Mouse (Mus musculus): Measurements from ENCODE around the gene Fgf23.
A peak's percentile ranks its signal among the peaks of the same experiment; 100 is the strongest.

The Fgf23 gene

GRCm38 (mm10) chr6:127072817-127073216, at the start of gene Fgf23:
Gene Fgf23 (plus strand): TSS chr6:127072902.
- peak; percentile 41 for DNase-seq (ENCODE audit: extremely low spot score, low spot score)

GRCm38 (mm10) chr6:127024836-127025235, 47.9 kb upstream of the Fgf23 start:
- no peak for DNase-seq (ENCODE audit: extremely low spot score, low spot score)

GRCm38 (mm10) chr6:127034760-127035159, 37.9 kb upstream of the Fgf23 start:
- DNase-seq (ENCODE audit: extremely low spot score, low spot score), result peak; percentile 37

DNA sequence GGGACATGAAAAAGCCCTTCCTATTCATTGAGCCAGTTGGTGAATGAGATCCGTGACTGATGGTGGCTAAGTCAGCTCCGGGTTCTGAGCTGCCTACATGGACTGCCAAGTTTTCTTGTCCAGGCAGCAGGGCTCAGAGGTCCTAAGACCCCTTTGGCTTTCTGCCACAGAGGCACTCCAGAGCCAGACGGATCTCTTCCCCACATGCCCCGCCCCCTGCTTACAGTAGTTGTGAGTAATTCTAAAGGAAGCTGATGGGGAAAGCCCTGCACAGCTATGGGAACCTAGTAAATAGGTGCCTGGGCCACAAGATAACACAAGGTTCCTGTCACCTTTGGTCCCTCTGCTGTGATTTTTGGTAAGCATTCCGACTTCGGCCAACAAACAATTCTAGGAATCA, 27.8 kb upstream of the Fgf23 start:
- no peak for DNase-seq (ENCODE audit: extremely low spot score, low spot score)

GRCm38 (mm10) chr6:127050847-127051246, 21.9 kb upstream of the Fgf23 start:
- peak; percentile 44 for DNase-seq (ENCODE audit: extremely low spot score, low spot score)

GRCm38 (mm10) chr6:127056990-127057588, 15.6 kb upstream of the Fgf23 start:
- no peak for DNase-seq (ENCODE audit: extremely low spot score, low spot score)

- no peak for DNase-seq (ENCODE audit: extremely low spot score, low spot score)
Measured at GRCm38 (mm10) chr6:127059975-127060374, 12.7 kb upstream of the Fgf23 start.

GRCm38 (mm10) chr6:127063915-127064314, 8.8 kb upstream of the Fgf23 start:
- DNase-seq (ENCODE audit: extremely low spot score, low spot score), result no peak

- no peak for DNase-seq (ENCODE audit: extremely low spot score, low spot score)
Measured at GRCm38 (mm10) chr6:127064815-127065214, 7.9 kb upstream of the Fgf23 start.

- peak; percentile 77 for DNase-seq (ENCODE audit: extremely low spot score, low spot score)
Measured at GRCm38 (mm10) chr6:127079867-127080731, 7.4 kb downstream of the Fgf23 start.

GRCm38 (mm10) chr6:127081820-127082219, 9.1 kb downstream of the Fgf23 start:
- DNase-seq (ENCODE audit: extremely low spot score, low spot score), result no peak

- no peak for DNase-seq (ENCODE audit: extremely low spot score, low spot score)
Measured at GRCm38 (mm10) chr6:127086739-127087138, 14.0 kb downstream of the Fgf23 start.

- DNase-seq (ENCODE audit: extremely low spot score, low spot score), result no peak
Measured at GRCm38 (mm10) chr6:127094565-127094964, 21.9 kb downstream of the Fgf23 start.

- DNase-seq (ENCODE audit: extremely low spot score, low spot score), result no peak
Measured at GRCm38 (mm10) chr6:127103506-127104275, 31.0 kb downstream of the Fgf23 start.

DNA sequence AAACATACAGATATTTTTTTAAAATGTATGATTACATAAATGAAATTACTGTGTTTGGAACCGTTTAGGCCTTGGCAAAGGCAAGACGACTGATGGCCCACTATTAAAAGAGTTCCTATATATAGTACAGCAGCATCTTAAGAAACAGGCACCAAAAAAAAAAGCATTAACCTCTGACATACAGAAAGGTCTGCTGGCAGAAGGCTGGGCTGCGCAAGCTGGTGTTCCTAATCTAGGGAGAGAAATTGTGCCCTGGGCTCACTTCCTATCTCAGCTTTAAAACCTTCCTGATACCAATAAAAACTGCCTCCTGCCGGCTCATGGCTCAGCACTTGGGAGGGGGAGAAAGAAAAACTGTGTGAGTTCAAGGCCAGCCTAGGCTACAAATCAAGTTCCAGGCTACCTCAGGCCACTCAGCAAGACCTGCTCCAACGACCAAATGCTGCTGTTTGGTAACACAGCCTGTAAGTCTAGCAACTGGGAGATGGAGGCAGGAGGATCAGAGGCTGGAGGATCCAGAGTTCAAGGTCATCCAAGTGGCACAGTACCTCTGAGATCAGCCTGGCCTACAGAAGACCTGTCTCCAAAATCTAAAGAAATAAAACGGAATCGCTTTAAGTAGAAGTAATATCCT, 31.8 kb downstream of the Fgf23 start:
- no peak for DNase-seq (ENCODE audit: extremely low spot score, low spot score)

DNA sequence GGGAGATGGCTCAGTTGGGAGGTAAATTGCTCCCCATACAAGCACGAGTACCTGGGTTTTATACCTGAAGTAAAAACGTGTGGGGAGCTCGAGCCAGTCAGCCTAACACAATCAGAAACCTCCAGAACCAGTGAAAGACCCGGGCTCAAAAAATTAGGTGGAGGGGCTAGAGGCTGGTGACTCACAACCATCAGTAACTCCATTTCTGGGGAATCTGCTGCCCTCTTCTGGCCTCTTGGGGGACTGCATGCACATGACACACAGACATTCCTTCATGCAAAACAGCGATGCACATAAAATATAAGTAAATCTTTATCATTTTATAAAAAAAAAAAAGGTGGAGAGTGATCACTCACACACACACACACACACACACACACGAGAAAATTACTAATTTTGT, 32.4 kb downstream of the Fgf23 start:
- peak; percentile 65 for DNase-seq (ENCODE audit: extremely low spot score, low spot score)

DNA sequence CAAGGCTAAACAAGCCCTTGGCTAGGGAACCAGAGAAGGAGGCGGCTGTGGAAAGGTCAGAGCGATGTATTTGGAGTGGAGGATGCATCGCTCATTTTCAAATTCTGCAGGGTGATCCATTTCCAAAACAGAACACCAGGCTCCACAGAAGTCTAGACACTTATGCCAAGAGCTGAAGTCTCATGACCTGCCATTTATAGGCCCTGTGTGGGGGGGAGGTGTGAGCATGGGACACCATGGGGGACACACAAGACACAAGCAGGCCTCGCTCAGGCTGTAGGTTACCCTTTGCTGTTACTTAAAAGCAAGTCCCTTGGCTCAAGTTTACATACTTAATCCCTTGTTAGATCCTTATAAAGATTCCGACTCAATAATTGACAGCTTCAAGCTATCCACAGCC, 33.5 kb downstream of the Fgf23 start:
- no peak for DNase-seq (ENCODE audit: extremely low spot score, low spot score)

DNA sequence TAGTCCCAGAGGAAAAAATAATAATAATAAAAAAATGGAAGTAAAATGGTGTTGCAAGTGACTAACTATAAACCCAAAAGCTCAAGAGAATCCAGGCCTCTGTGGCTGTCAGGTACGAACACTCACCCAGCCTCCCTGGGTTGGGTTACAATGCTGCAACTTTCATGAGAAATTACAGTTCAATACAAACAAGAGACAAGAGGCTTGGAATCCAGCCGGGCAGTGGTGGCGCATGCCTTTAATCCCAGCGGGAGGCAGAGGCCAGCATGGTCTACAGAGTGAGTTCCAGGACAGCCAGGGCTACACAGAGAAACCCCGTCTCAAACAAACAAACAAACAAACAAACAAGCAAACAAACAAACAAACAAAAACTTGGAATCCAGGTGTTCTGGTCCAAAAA, 34.0 kb downstream of the Fgf23 start:
- no peak for DNase-seq (ENCODE audit: extremely low spot score, low spot score)

- no peak for DNase-seq (ENCODE audit: extremely low spot score, low spot score)
Measured at GRCm38 (mm10) chr6:127107413-127107812, 34.7 kb downstream of the Fgf23 start.

DNA sequence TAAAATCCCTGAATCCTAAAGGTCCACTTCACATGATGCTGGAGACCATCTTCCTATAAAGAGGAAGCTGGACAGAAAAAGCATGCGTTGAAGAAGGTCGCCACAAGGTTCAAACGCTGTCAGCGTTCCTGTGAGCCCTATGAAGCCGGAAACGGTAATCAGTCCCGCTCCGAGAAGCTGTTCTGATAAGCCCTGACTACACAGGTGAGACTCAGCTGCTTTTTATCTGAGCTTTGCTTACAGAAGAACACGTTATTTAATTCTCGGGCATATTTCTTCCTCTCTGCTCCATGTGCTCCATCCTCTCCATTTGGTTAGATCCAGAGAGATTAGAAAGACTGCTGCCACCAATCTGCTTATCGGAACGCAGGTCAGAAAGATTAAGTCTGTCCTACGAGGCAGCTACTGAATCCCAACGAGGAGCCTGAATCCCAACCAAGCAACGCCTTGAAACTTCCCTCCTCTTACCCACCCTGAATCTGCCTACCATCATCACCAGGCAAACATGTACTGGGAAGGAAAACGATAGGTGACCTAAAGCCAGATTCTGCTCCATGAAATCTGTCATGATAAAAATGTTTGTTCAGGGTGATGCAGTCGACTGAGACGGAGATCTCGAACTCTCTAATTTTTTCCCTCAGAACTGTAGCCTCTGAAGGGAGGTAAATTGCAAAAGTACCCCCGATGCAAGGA, 35.8 kb downstream of the Fgf23 start:
- no peak for DNase-seq (ENCODE audit: extremely low spot score, low spot score)

GRCm38 (mm10) chr6:127109402-127109930, 36.8 kb downstream of the Fgf23 start, which contains the start of gene Tigar:
Gene Tigar (minus strand): TSS chr6:127109557.
- DNase-seq (ENCODE audit: extremely low spot score, low spot score), result peak; percentile 89
